Mouse (Mus musculus): Measurements from ENCODE around the gene Ceacam2. TPM values are rescaled to one million over a fixed set of nuclear protein-coding genes. Genes with fewer than 3 reads are reported as not detected.

Gene Ceacam2
- polyA plus RNA-seq (2017; shearing (Covaris generic)) = under 1 TPM; 0.16 to 0.55 TPM

GRCm38 (mm10) chr7:25539376-25539907 is at the start of gene Ceacam2:
Gene Ceacam2 (minus strand): TSS chr7:25539857.

GRCm38 (mm10) chr7:25477091-25477751 is 62.4 kb downstream of the Ceacam2 start, which contains the start of gene Ceacam1:
Gene Ceacam1 (minus strand): TSS chr7:25477603.

Other genes starting within 250 kb of the Ceacam2 start
- 10 to 100 TPM; 24.1 to 47.5 TPM for gene Pafah1b3, start 241.9 kb downstream of the Ceacam2 start, polyA plus RNA-seq (2017; shearing (Covaris generic))
- gene Prr19, start 238.4 kb downstream of the Ceacam2 start, polyA plus RNA-seq (2017; shearing (Covaris generic)) = not detected
- gene Tmem145, start 233.8 kb downstream of the Ceacam2 start, polyA plus RNA-seq (2017; shearing (Covaris generic)) = under 1 TPM in 1 of 2 experiments, not detected in 1; 0.67 TPM
- gene Megf8, start 222.7 kb downstream of the Ceacam2 start, polyA plus RNA-seq (2017; shearing (Covaris generic)) = under 1 TPM; 0.25 to 0.39 TPM
- gene Cnfn, start 170.1 kb downstream of the Ceacam2 start, polyA plus RNA-seq (2017; shearing (Covaris generic)) = not detected
- gene Lipe, start 141.1 kb downstream of the Ceacam2 start, polyA plus RNA-seq (2017; shearing (Covaris generic)) = 10 to 100 TPM; 13.8 to 15.9 TPM
- gene Cxcl17, start 127.0 kb downstream of the Ceacam2 start, polyA plus RNA-seq (2017; shearing (Covaris generic)) = 1 to 10 TPM in 1 of 2 experiments, under 1 TPM in 1; 0.57 to 1.1 TPM
- 1 to 10 TPM; 2.4 to 3.5 TPM for gene Ceacam1, start 62.3 kb downstream of the Ceacam2 start, polyA plus RNA-seq (2017; shearing (Covaris generic))
- not detected for gene Erich4, start 76.0 kb upstream of the Ceacam2 start, polyA plus RNA-seq (2017; shearing (Covaris generic))
- 10 to 100 TPM; 53.3 to 75.0 TPM for gene Dmac2, start 79.6 kb upstream of the Ceacam2 start, polyA plus RNA-seq (2017; shearing (Covaris generic))
- 1 to 10 TPM in 1 of 2 experiments, under 1 TPM in 1; 0.65 to 1.4 TPM for gene B3gnt8, start 86.8 kb upstream of the Ceacam2 start, polyA plus RNA-seq (2017; shearing (Covaris generic))
- gene Bckdha, start 119.1 kb upstream of the Ceacam2 start, polyA plus RNA-seq (2017; shearing (Covaris generic)) = 10 to 100 TPM; 45.4 to 49.0 TPM
- 100 to 1,000 TPM; 104 to 107 TPM for gene Exosc5, start 119.3 kb upstream of the Ceacam2 start, polyA plus RNA-seq (2017; shearing (Covaris generic))
- gene Tmem91, start 135.3 kb upstream of the Ceacam2 start, polyA plus RNA-seq (2017; shearing (Covaris generic)) = 1 to 10 TPM; 3.3 to 3.8 TPM
- gene B9d2, start 140.9 kb upstream of the Ceacam2 start, polyA plus RNA-seq (2017; shearing (Covaris generic)) = 10 to 100 TPM; 46.8 to 47.3 TPM
- 100 to 1,000 TPM; 127 to 144 TPM for gene Tgfb1, start 147.1 kb upstream of the Ceacam2 start, polyA plus RNA-seq (2017; shearing (Covaris generic))
- 10 to 100 TPM; 55.7 to 80.6 TPM for gene Ccdc97, start 179.2 kb upstream of the Ceacam2 start, polyA plus RNA-seq (2017; shearing (Covaris generic))
- 100 to 1,000 TPM in 1 of 2 experiments, 10 to 100 TPM in 1; 89.8 to 102 TPM for gene Hnrnpul1, start 214.9 kb upstream of the Ceacam2 start, polyA plus RNA-seq (2017; shearing (Covaris generic))
- 10 to 100 TPM; 18.5 to 49.0 TPM for gene Axl, start 248.8 kb upstream of the Ceacam2 start, polyA plus RNA-seq (2017; shearing (Covaris generic))

All from inflammation-experienced regulatory T-cells (primary cell).